Mouse (Mus musculus) stomach, embryonic 16.5 days (tissue): ENCODE measurements around the gene R3hdm1. TPM values are rescaled to one million over a fixed set of nuclear protein-coding genes. Genes with fewer than 3 reads are reported as not detected.

Source experiments
- ATAC-seq: fragments of 200-750 bp; cut with Nextera tagmentation; 2 replicates; pipeline ENCODE4 v1.8.0; 2017; ENCODE audit warnings: moderate number of reproducible peaks, moderate TSS enrichment; ENCODE audit not compliant: insufficient read depth, low FRiP score
- H3K27ac ChIP-seq: fragments of 300-500 bp; sonication (generic); 2 replicates; pipeline ENCODE4 v1.5.1; 2014; ENCODE audit warnings: low read length
- H3K27me3 ChIP-seq: fragments of 300-500 bp; sonication (generic); 2 replicates; pipeline ENCODE4 v1.6.1; 2014; ENCODE audit warnings: low read length, control low read depth, mixed read lengths; ENCODE audit not compliant: control insufficient read depth, insufficient read depth
- H3K36me3 ChIP-seq: fragments of 300-500 bp; sonication (generic); 2 replicates; pipeline ENCODE4 v1.6.1; 2014; ENCODE audit warnings: low read length; ENCODE audit not compliant: control insufficient read depth, insufficient read depth
- H3K4me1 ChIP-seq: fragments of 300-500 bp; sonication (generic); 2 replicates; pipeline ENCODE4 v1.6.1; 2014; ENCODE audit warnings: low read length, control low read depth, mixed read lengths; ENCODE audit not compliant: control insufficient read depth, insufficient read depth
- H3K4me2 ChIP-seq: fragments of 300-500 bp; sonication (generic); 2 replicates; pipeline ENCODE4 v1.6.1; 2014; ENCODE audit warnings: low read depth, low read length, mixed read lengths
- H3K4me3 ChIP-seq: fragments of 300-500 bp; sonication (generic); replicated peaks from 2 replicates; pipeline ENCODE4 v1.5.1; 2014; ENCODE audit warnings: mild to moderate bottlenecking, low read length
- H3K9ac ChIP-seq: fragments of 300-500 bp; sonication (generic); 2 replicates; pipeline ENCODE4 v1.6.1; 2014; ENCODE audit warnings: low read length
- H3K9me3 ChIP-seq: fragments of 300-500 bp; sonication (generic); replicated peaks from 2 replicates; pipeline ENCODE4 v1.6.1; 2016; ENCODE audit warnings: low read length, control low read depth; ENCODE audit not compliant: control insufficient read depth
- WGBS: fragments of 180-500 bp; shearing (Covaris S2); extraction: QIAGEN DNeasy Blood & Tissue Kit; methylation state at CpG from one replicate; pipeline ENCODE4 v1.1.7; 2014; 5-methylcytosine and 5-hydroxymethylcytosine counted together
- polyA plus RNA-seq: library from polyadenylated mRNA; unstranded; fragments of >200 nt; fragmentation: Nextera tagmentation; extraction: Ambion mirVana; gene quantifications from 2 replicates; pipeline ENCODE4 v1.2.1, GENCODE M21; 2015

The R3hdm1 gene
- polyA plus RNA-seq, result 46.2 and 52.8 TPM in 2 replicates

- peak within 1 kb of the TSS; percentile 66 for H3K4me2 ChIP-seq
- peaks cover 5% of the 10 kb centered on the region for H3K4me1 ChIP-seq
- H3K9me3 ChIP-seq, result no peaks in the 10 kb centered on the region
- under 1% methylated on average over 43 of the region's 43 CpGs for WGBS
- H3K9ac ChIP-seq, result peak within 1 kb of the TSS; percentile 89
- peak; percentile 97 for ATAC-seq
- H3K27me3 ChIP-seq, result no peaks in the 10 kb centered on the region
- H3K36me3 ChIP-seq, result no peaks in the 10 kb centered on the region
- peak within 1 kb of the TSS; percentile 93 for H3K4me3 ChIP-seq
- H3K27ac ChIP-seq, result peak within 1 kb of the TSS; percentile 91
Measured at GRCm38 (mm10) chr1:128102641-128103461, at the start of gene R3hdm1, which contains the start of gene Zranb3. Gene R3hdm1, plus strand, starts transcription at chr1:128103301. Gene Zranb3, minus strand, starts transcription at chr1:128103047.

- H3K4me3 ChIP-seq, result no peak overlapping the region
- H3K36me3 ChIP-seq, result no peaks in the 10 kb centered on the region
- H3K9me3 ChIP-seq, result no peaks in the 10 kb centered on the region
- H3K27ac ChIP-seq, result no peak overlapping the region
- no peak for ATAC-seq
- H3K4me2 ChIP-seq, result no peak overlapping the region
- no peak overlapping the region for H3K9ac ChIP-seq
- H3K4me1 ChIP-seq, result no peaks in the 10 kb centered on the region
- H3K27me3 ChIP-seq, result no peaks in the 10 kb centered on the region
- 89% methylated on average over 4 of the region's 4 CpGs for WGBS
Measured at GRCm38 (mm10) chr1:128057269-128057668, 45.8 kb upstream of the R3hdm1 start.

- Histone ChIP-seq H3K27ac (no peak overlapping the region), H3K4me3 (no peak overlapping the region), H3K9ac (no peak overlapping the region), H3K4me2 (no peak overlapping the region), H3K4me1 (no peaks in the 10 kb centered on the region), H3K36me3 (no peaks in the 10 kb centered on the region), H3K27me3 (no peaks in the 10 kb centered on the region), H3K9me3 (no peaks in the 10 kb centered on the region)
- ATAC-seq, result no peak
- WGBS, result 88% methylated on average over 5 of the region's 5 CpGs
Measured at GRCm38 (mm10) chr1:128058625-128059024, 44.5 kb upstream of the R3hdm1 start.

GRCm38 (mm10) chr1:128060655-128061344, 42.3 kb upstream of the R3hdm1 start:
- Histone ChIP-seq H3K9ac (no peak overlapping the region), H3K36me3 (no peaks in the 10 kb centered on the region), H3K4me1 (no peaks in the 10 kb centered on the region), H3K4me2 (no peak overlapping the region), H3K27ac (no peak overlapping the region), H3K4me3 (no peak overlapping the region), H3K27me3 (no peaks in the 10 kb centered on the region), H3K9me3 (no peaks in the 10 kb centered on the region)
- 58% methylated on average over 8 of the region's 8 CpGs for whole genome bisulfite sequencing
- no peak for ATAC-seq

GRCm38 (mm10) chr1:128061401-128061800, 41.7 kb upstream of the R3hdm1 start:
- Histone ChIP-seq H3K27ac (no peak overlapping the region), H3K9ac (no peak overlapping the region), H3K27me3 (no peaks in the 10 kb centered on the region), H3K4me1 (no peaks in the 10 kb centered on the region), H3K4me3 (no peak overlapping the region), H3K9me3 (no peaks in the 10 kb centered on the region), H3K4me2 (no peak overlapping the region), H3K36me3 (no peaks in the 10 kb centered on the region)
- no peak for ATAC-seq
- WGBS, result 68% methylated on average over 1 of the region's 1 CpGs

GRCm38 (mm10) chr1:128062167-128062566, 40.9 kb upstream of the R3hdm1 start:
- no peak for ATAC-seq
- WGBS, result 79% methylated on average over 1 of the region's 1 CpGs
- H3K4me3 ChIP-seq, result no peak overlapping the region
- no peak overlapping the region for H3K4me2 ChIP-seq
- no peak overlapping the region for H3K9ac ChIP-seq
- no peaks in the 10 kb centered on the region for H3K9me3 ChIP-seq
- no peak overlapping the region for H3K27ac ChIP-seq
- H3K4me1 ChIP-seq, result no peaks in the 10 kb centered on the region
- H3K36me3 ChIP-seq, result no peaks in the 10 kb centered on the region
- H3K27me3 ChIP-seq, result no peaks in the 10 kb centered on the region

GRCm38 (mm10) chr1:128064716-128065115, 38.4 kb upstream of the R3hdm1 start:
- no peaks in the 10 kb centered on the region for H3K9me3 ChIP-seq
- ATAC-seq, result no peak
- H3K27me3 ChIP-seq, result no peaks in the 10 kb centered on the region
- H3K4me3 ChIP-seq, result no peak overlapping the region
- 84% methylated on average over 6 of the region's 6 CpGs for WGBS
- H3K27ac ChIP-seq, result no peak overlapping the region
- no peak overlapping the region for H3K4me2 ChIP-seq
- no peaks in the 10 kb centered on the region for H3K4me1 ChIP-seq
- no peak overlapping the region for H3K9ac ChIP-seq
- no peaks in the 10 kb centered on the region for H3K36me3 ChIP-seq

- no peak overlapping the region for H3K9ac ChIP-seq
- no peaks in the 10 kb centered on the region for H3K4me1 ChIP-seq
- ATAC-seq, result no peak; the same call in 1 of the 2 replicates
- no peak overlapping the region for H3K4me2 ChIP-seq
- no peaks in the 10 kb centered on the region for H3K36me3 ChIP-seq
- no peaks in the 10 kb centered on the region for H3K27me3 ChIP-seq
- H3K9me3 ChIP-seq, result no peaks in the 10 kb centered on the region
- 0 out of 2 replicates have a peak overlapping the region, but pooled peaks have one; percentile 47 for H3K27ac ChIP-seq
- no peak overlapping the region for H3K4me3 ChIP-seq
- 45% methylated on average over 2 of the region's 2 CpGs for WGBS
Measured at GRCm38 (mm10) chr1:128068945-128069397, 34.1 kb upstream of the R3hdm1 start.

GRCm38 (mm10) chr1:128070003-128070402, 33.1 kb upstream of the R3hdm1 start:
- Histone ChIP-seq H3K4me3 (no peak overlapping the region), H3K9ac (no peak overlapping the region), H3K27ac (no peak overlapping the region), H3K4me1 (no peaks in the 10 kb centered on the region), H3K9me3 (no peaks in the 10 kb centered on the region), H3K36me3 (no peaks in the 10 kb centered on the region), H3K4me2 (no peak overlapping the region), H3K27me3 (no peaks in the 10 kb centered on the region)
- WGBS, result 91% methylated on average over 3 of the region's 3 CpGs
- ATAC-seq, result no peak
